Mouse (Mus musculus) left cerebral cortex, adult 18-20 months (tissue): ENCODE results near the gene Gm21852. TPM values are rescaled to one million over a fixed set of nuclear protein-coding genes. Genes with fewer than 3 reads are reported as not detected.
"Not testable (repeated sequence)": the region's sequence is repeated elsewhere in the genome, so short reads cannot be mapped to it uniquely, and the experiment has no call there.

ENCODE experiments used
- DNase-seq, 2 experiments: peaks; one replicate each; pipeline ENCODE4 v3.0.0; 2021 to 2022; ENCODE audit warnings: low spot score in 2 of 2, mixed read lengths in 1 of 2
- long read RNA-seq, 2 experiments: library from polyadenylated mRNA; stranded (forward); transcript quantifications; one replicate each; pipeline ENCODE4 v2.0.0; 2021
- microRNA-seq, 2 experiments: library from miRNA; unstranded; fragments of <30 nt; microRNA quantifications; one replicate each; pipeline ENCODE4 v1.2.0; 2021
- total RNA-seq, 2 experiments: library from RNA; stranded (reverse); gene quantifications; 2 replicates each; pipeline ENCODE4 v1.2.3; 2021

The Gm21852 gene
- total RNA-seq: not detected
- long read RNA-seq, experiment 1: 0 reads
- long read RNA-seq, experiment 2: 0 reads

DNA sequence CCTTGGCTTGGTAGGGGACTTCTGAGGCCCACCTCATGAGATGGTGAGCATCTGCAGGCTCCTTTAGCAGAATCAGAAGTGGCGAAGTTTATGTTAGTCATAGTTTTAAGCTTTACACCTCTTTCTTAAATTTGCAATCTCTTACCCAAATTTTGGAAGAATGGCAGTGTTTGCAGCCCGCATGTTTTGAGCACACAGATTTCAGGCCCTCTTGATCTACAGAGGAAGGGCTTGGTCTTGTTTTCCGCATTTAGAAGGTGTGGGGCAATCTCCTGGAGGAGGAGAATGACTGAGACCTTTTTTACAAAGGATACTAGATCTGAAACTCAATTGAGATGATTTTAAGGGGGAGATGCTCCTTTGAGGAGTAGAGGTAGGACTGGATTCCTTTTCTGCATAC, at the start of gene Gm21852:
Gene Gm21852 (minus strand): TSS at position 101 of the 400 bp plus-strand sequence.
- DNase-seq: not testable (repeated sequence)

Small RNA genes within 50 kb of the gene (microRNA-seq; reads per million reads assigned to microRNA genes)
- gene Gm27466: 0 reads per million in 2 experiments
- gene Gm28018: 0 reads per million in 2 experiments

Other genes with a start within 250 kb of the Gm21852 start
- not detected for gene Gm21797, start 123.8 kb upstream of the Gm21852 start, total RNA-seq
- not detected for gene Gm20795, start 152.9 kb upstream of the Gm21852 start, total RNA-seq